Mouse (Mus musculus) gastrocnemius, postnatal 4 days (tissue): ENCODE results near the gene Apoe. TPM values are rescaled to one million over a fixed set of nuclear protein-coding genes. Genes with fewer than 3 reads are reported as not detected.

ENCODE experiments used
- DNase-seq, 2 experiments: peaks; one replicate each; pipeline ENCODE4 v3.0.0; 2021 to 2022; ENCODE audit warnings: low spot score in 2 of 2, mixed read lengths in 2 of 2
- long read RNA-seq, 2 experiments: library from polyadenylated mRNA; stranded (forward); transcript quantifications; one replicate each; pipeline ENCODE4 v2.0.0; 2021
- total RNA-seq, 2 experiments: library from RNA; stranded (reverse); gene quantifications; 2 replicates each; pipeline ENCODE4 v1.2.3; 2021

Gene Apoe
- 100 to 1,000 TPM; 136 to 167 TPM for total RNA-seq
- long read RNA-seq, experiment 1, transcript Apoe-206 (4 exons, 1,408 nt), result major isoform, 325 of 478 reads
- long read RNA-seq, experiment 1, transcript Apoe-205 (3 exons, 1,221 nt), result minor isoform, 11 of 478 reads
- long read RNA-seq, experiment 1, partial matches to known transcripts, result 0 of 478 reads
- long read RNA-seq, experiment 1, other reads (novel, unspliced or antisense), result 140 of 478 reads
- long read RNA-seq, experiment 2, transcript Apoe-206 (4 exons, 1,408 nt), result major isoform, 272 of 403 reads
- long read RNA-seq, experiment 2, partial matches to known transcripts, result 0 of 403 reads
- long read RNA-seq, experiment 2, other reads (novel, unspliced or antisense), result 126 of 403 reads

DNA sequence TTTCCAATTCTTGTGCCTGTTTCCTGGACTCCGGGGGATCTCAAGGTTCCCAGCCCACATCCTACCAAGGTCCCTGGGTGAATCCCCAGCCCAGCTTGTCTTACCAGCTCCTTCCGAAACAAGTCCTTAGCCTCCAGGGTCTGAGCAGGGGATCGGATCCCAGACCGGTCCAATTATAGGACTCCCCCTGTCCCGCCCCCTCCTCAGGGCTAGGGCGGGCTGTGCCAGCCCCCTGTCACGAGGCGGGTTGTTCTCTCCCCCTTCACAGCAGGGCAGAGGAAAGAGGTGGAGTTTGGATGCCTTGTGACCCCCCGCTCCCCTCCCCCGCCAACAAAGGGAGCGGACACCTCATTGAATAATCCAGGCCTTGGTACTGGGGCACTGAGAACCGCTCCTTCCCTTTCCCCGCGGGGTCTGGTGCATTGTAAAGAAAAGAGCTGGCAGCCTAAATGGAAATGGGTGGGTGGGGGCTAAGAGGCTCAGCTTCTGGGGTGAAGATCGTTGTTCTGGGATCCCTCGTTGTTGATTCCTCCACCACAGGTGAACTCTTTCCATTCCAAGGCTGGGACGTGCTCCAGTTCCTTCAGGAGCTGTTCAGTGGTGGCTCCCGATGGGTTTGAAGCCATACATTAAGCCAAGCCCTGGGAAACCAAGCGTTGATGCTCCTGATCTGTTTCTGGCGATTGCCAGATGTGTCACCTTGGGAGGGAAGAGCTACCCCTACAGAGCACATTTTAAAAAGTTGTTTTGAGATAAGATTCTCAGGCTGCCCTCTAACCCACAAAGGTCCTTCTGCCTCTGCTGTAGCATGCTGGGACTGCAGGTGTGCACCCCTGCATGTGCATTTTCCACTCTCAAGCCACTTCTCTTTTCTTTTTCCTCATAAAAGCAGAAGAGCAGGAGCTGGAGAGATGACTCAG, at the start of gene Apoe:
TSS of gene Apoe (minus strand) at position 282 of the 920 bp plus-strand sequence.
- peak in 1 of 2 experiments; percentile 34 for DNase-seq

GRCm38 (mm10) chr7:19747420-19748218, 48.6 kb upstream of the Apoe start:
- no peak for DNase-seq

DNA sequence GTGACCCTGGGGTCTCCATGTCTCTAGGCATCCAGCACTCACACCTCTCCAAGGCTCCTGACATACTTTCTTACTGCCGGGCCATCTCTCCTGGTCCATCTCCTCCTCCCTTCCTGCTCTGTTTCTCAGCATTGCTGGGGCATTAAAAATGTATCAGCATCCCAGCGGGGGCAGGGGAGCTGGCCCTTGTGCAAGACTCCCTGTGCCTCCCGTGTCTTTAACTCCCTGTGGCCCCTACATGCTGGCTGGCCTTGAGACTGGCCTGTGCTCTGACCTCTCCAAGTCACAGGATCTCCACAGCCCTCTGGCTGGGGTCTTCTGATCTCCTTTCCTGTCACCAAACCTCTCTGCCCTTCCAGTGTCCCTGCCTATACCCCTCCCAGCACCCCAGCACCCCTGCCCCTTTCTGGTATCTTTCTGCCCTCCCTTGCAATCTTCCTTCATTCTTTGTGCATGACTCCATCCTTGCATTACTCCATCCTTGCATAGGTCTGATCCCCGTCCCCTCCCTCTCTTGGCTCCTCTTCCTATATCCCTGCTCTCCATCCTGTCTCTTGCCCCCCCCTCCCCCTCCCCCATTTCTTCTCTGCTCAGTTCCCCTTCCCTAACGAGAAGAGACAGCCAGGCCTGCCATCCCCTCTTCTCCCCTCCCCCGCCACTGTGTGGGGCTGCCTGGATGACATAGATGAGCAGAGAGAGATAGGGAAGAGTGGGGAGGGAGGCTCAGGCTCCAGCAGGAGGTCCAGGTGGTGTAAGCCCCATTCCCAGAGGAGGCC, 47.6 kb upstream of the Apoe start:
- DNase-seq, result no peak

- DNase-seq, result no peak
Observed at GRCm38 (mm10) chr7:19745971-19746370, 47.0 kb upstream of the Apoe start.

GRCm38 (mm10) chr7:19744590-19745385, 45.8 kb upstream of the Apoe start:
- no peak for DNase-seq

GRCm38 (mm10) chr7:19743791-19744190, 44.8 kb upstream of the Apoe start:
- no peak for DNase-seq

- DNase-seq, result no peak
Observed at GRCm38 (mm10) chr7:19742468-19742867, 43.5 kb upstream of the Apoe start.

GRCm38 (mm10) chr7:19741329-19742031, 42.5 kb upstream of the Apoe start:
- DNase-seq, result no peak

DNA sequence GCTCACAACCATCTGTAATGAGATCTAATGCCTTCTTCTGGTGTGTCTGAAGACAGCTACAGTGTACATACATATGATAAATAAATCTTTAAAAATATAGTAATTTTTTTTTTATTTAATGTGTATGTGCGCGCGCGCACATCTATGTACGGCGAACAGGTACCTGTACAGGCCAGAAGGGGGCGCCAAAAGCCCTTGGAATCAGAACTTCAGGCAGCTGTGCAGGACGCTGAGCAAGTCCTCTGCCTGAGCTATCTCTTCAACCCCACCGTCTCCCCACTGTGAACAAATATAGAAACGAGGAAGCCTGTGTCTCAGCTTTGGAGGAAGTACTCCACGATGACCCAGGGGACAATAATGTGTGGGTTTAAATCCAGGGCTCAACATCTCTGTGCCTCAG, 41.3 kb upstream of the Apoe start:
- DNase-seq, result no peak

- DNase-seq, result no peak
Observed at GRCm38 (mm10) chr7:19738771-19739170, 39.8 kb upstream of the Apoe start.

- no peak for DNase-seq
Observed at GRCm38 (mm10) chr7:19736389-19737057, 37.5 kb upstream of the Apoe start.

DNA sequence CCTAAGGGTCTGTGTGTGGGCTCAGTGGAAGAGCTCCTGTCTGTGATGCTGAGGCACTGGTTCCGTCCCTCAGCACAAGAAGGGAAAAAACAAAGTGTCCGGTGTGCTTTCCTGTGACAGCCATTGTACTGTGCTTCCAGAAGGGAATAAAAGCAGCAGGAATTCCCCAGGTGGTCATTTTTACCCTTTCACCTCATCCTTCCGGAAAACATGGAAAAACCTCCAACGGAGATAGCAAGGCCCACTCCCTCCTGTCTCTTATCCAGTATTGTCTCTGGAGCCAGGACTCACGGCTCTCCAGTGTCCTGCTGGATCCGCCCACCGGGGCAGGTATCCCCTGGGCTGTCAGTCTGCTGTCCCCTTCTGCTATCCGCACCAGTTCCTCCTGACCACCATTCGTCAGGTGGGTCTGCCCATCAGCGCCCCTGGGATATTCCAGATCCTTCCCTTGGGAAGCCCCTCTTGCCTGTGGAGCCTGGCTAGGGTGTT, 35.2 kb upstream of the Apoe start:
- DNase-seq, result no peak

DNA sequence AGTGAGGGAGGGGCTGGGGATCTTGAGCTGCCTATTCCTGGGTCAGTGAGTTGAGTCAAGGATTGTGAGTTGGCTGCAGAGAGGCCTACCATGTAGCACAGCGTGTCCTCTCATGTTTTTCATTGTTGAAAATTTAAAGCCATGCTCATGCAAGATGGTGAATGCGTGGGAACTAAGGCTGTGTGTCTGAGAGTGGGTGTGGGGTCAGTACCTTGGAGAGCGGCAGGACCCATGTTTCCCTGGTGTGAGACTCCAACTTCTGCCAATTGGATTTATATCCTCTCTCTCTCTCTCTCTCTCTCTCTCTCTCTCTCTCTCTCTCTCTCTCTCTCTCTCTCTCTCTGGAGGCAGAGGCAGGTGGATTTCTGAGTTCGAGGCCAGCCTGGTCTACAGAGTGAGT, 27.6 kb upstream of the Apoe start:
- DNase-seq, result no peak

DNA sequence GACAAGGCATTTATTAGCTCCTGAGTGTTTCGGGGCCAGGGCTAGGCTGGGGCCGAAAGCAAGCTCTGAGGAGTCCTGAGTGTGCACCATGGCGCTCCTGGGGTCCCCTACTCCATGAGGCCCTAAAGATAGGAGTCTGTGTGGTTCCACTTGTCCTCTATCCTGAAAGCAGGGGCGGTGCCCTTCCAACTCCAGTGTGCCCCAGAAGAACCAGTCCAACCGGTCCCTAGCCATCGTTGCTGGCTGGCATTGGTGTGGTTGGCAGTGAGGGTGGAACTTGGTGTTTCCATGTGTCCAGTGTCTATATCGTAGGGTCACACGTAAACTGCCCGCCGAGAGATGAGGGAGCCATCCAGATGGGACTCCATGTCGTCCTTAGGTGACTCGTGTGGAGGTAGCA, 25.2 kb upstream of the Apoe start:
- no peak for DNase-seq

GRCm38 (mm10) chr7:19722754-19723195, 23.8 kb upstream of the Apoe start:
- no peak for DNase-seq

DNA sequence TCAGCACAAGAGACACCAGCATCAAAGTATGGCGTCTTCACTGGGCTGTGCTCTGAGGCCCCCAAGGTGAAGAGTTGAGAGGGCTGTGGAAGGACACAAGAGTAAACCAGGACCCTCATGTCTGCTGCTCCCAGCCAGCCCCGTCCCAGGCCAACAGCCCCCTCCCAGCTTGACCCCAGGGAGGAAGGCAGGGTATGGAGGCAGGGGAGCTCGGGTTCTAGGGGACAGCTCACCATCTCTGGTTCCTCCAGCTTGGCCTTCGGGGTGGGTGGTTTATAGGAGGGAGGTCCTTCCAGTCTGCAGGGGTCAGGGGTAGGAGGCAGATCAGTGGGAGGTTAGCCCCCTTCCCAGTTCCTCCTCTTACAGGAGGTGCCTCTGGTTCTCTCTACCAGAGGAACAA, 20.2 kb upstream of the Apoe start:
- no peak for DNase-seq

- DNase-seq, result no peak
Observed at GRCm38 (mm10) chr7:19718297-19718952, 19.4 kb upstream of the Apoe start.

DNA sequence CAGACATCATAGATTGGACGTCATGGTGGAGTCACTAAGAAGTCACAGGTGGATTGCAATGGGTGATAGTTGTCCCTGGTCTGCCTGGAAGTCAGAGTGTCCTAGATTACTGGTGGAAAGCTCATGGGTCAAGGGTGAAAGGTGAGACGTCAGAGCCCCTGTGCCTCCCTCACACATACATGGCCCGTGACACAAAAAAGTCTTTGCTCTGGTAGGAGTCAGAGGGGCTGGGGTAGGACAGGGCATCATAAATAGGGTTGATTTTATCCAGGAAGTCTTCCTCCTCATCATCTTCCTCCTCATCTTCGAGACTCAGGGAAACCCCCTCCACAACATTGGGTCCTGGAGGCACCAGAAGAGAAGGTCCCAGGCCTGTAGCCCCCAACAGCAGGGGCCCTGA, 18.4 kb upstream of the Apoe start:
- no peak for DNase-seq
